Mouse (Mus musculus) bone marrow macrophage, adult 2 months (primary cell): Measurements from ENCODE around the gene Gad1.

Source experiments
- CTCF ChIP-seq: IDR thresholded peaks from 2 replicates; pipeline ENCODE4 v1.5.1; 2012; ENCODE audit warnings: low read depth, mild to moderate bottlenecking, low read length, moderate library complexity
- POLR2A ChIP-seq: IDR thresholded peaks from 2 replicates; pipeline ENCODE4 v1.6.1; 2012; ENCODE audit warnings: mild to moderate bottlenecking, low read depth, low read length, borderline replicate concordance

DNA sequence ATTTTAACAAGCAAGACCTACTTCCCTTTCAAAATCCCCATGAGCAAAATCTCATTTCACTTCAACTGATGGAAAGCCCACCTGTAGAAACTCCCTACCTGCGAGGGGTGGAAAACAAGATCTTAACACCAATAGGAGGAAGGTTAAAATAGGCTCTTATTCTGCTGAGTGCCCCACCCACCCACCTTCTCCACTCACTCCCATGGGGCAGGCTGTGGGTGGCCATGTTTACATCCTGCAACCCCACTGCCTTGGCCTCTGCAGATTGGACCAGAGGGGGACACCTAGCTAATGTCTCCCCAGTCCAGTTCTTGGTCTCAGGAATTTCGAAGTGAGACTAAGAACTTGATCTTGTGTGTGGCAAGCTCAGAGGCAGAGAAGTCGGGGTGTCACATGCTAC lies 77.0 kb downstream of the Gad1 start:
- TF ChIP-seq CTCF, result no peak
- TF ChIP-seq POLR2A, result no peak
